Mouse (Mus musculus) ovary, adult 2 months (tissue): Measurements from ENCODE around the gene Krt26. TPM values are rescaled to one million over a fixed set of nuclear protein-coding genes. Genes with fewer than 3 reads are reported as not detected.

Experiments used
- polyA plus RNA-seq: library from polyadenylated mRNA; depleted of rRNA; stranded (reverse); fragments of >200 nt; gene quantifications from 2 replicates; pipeline ENCODE4 v1.2.3, GENCODE M21; 2012; rRNA removed

Gene Krt26
- polyA plus RNA-seq: not detected in 2 replicates

GRCm38 (mm10) chr11:99337866-99338265 is at the start of gene Krt26:
Gene Krt26, minus strand, starts transcription at chr11:99337966.

GRCm38 (mm10) chr11:99374803-99375202 is 37.0 kb upstream of the Krt26 start, which contains the start of gene Krt28:
Gene Krt28, minus strand, starts transcription at chr11:99374903.

GRCm38 (mm10) chr11:99351004-99351403 is 13.2 kb upstream of the Krt26 start, which contains the start of gene Krt27:
Gene Krt27, minus strand, starts transcription at chr11:99351104.

GRCm38 (mm10) chr11:99322851-99323250 is 14.9 kb downstream of the Krt26 start, which contains the start of gene Krt25:
Gene Krt25, minus strand, starts transcription at chr11:99322951.

GRCm38 (mm10) chr11:99284833-99285312 is 52.9 kb downstream of the Krt26 start, which contains the start of gene Krt24:
Gene Krt24, minus strand, starts transcription at chr11:99285262.

Other genes with a start within 250 kb of the Krt26 start
- 5.7 and 8.8 TPM in 2 replicates for gene Tns4, start 248.7 kb downstream of the Krt26 start, polyA plus RNA-seq
- gene Ccr7, start 182.9 kb downstream of the Krt26 start, polyA plus RNA-seq: 1.5 and 1.7 TPM in 2 replicates
- 21.4 and 22.0 TPM in 2 replicates for gene Smarce1, start 106.9 kb downstream of the Krt26 start, polyA plus RNA-seq
- gene Krt222, start 93.9 kb downstream of the Krt26 start, polyA plus RNA-seq: 0.03 TPM in 1 of 2 replicates, not detected in the other
- not detected in 2 replicates for gene Krt24, start 52.7 kb downstream of the Krt26 start, polyA plus RNA-seq
- 0.15 TPM in 1 of 2 replicates, not detected in the other for gene Krt25, start 15.0 kb downstream of the Krt26 start, polyA plus RNA-seq
- gene Krt27, start 13.1 kb upstream of the Krt26 start, polyA plus RNA-seq: not detected in 2 replicates
- 0.08 TPM in 1 of 2 replicates, not detected in the other for gene Krt28, start 36.9 kb upstream of the Krt26 start, polyA plus RNA-seq
- 1.5 TPM in 2 replicates for gene Krt10, start 51.4 kb upstream of the Krt26 start, polyA plus RNA-seq
- 0.87 and 2.0 TPM in 2 replicates for gene Krt12, start 84.3 kb upstream of the Krt26 start, polyA plus RNA-seq
- gene Krt20, start 100.2 kb upstream of the Krt26 start, polyA plus RNA-seq: 0.58 and 0.64 TPM in 2 replicates
- 0.72 and 0.79 TPM in 2 replicates for gene Krt23, start 155.2 kb upstream of the Krt26 start, polyA plus RNA-seq
- gene Krt39, start 183.4 kb upstream of the Krt26 start, polyA plus RNA-seq: not detected in 2 replicates
- gene Krt40, start 205.2 kb upstream of the Krt26 start, polyA plus RNA-seq: not detected in 2 replicates
- gene Krtap3-3, start 212.9 kb upstream of the Krt26 start, polyA plus RNA-seq: not detected in 2 replicates
- gene Krtap3-2, start 218.9 kb upstream of the Krt26 start, polyA plus RNA-seq: not detected in 2 replicates
- not detected in 2 replicates for gene Gm11939, start 221.5 kb upstream of the Krt26 start, polyA plus RNA-seq
- gene Krtap3-1, start 228.7 kb upstream of the Krt26 start, polyA plus RNA-seq: not detected in 2 replicates
- not detected in 2 replicates for gene Krtap1-5, start 243.1 kb upstream of the Krt26 start, polyA plus RNA-seq
- not detected in 2 replicates for gene Krtap1-4, start 245.7 kb upstream of the Krt26 start, polyA plus RNA-seq